Mouse (Mus musculus): ENCODE measurements around the gene Pdcd7. TPM values are rescaled to one million over a fixed set of nuclear protein-coding genes. Genes with fewer than 3 reads are reported as not detected.
A peak's percentile ranks its signal among the peaks of the same experiment; 100 is the strongest.

Pdcd7 gene
- total RNA-seq, 1 experiment from 2014 or later, result 30.4 TPM

- ATAC-seq (replicated peaks in 1 of 2; ENCODE audit: insufficient read depth in 1 of 2, low FRiP score in 2 of 2, low TSS enrichment in 1 of 2, low read depth in 1 of 2, poor library complexity in 2 of 2, severe bottlenecking in 2 of 2), result no peak
Observed at GRCm38 (mm10) chr9:65384276-65384675, 38.4 kb downstream of the Pdcd7 start.

- no peak for ATAC-seq (replicated peaks in 1 of 2; ENCODE audit: insufficient read depth in 1 of 2, low FRiP score in 2 of 2, low TSS enrichment in 1 of 2, low read depth in 1 of 2, poor library complexity in 2 of 2, severe bottlenecking in 2 of 2)
Observed at GRCm38 (mm10) chr9:65386373-65387140, 40.7 kb downstream of the Pdcd7 start.

GRCm38 (mm10) chr9:65390752-65391612, 45.1 kb downstream of the Pdcd7 start:
- peak; percentile 55 to 70; a peak in 3 of 4 replicates for ATAC-seq (replicated peaks in 1 of 2; ENCODE audit: insufficient read depth in 1 of 2, low FRiP score in 2 of 2, low TSS enrichment in 1 of 2, low read depth in 1 of 2, poor library complexity in 2 of 2, severe bottlenecking in 2 of 2)

GRCm38 (mm10) chr9:65391613-65391964, 45.7 kb downstream of the Pdcd7 start, which contains the start of gene Kbtbd13:
Kbtbd13 (minus strand) TSS chr9:65391652.
- ATAC-seq (replicated peaks in 1 of 2; ENCODE audit: insufficient read depth in 1 of 2, low FRiP score in 2 of 2, low TSS enrichment in 1 of 2, low read depth in 1 of 2, poor library complexity in 2 of 2, severe bottlenecking in 2 of 2), result no peak

GRCm38 (mm10) chr9:65392638-65393364, 46.9 kb downstream of the Pdcd7 start:
- ATAC-seq (replicated peaks in 1 of 2; ENCODE audit: insufficient read depth in 1 of 2, low FRiP score in 2 of 2, low TSS enrichment in 1 of 2, low read depth in 1 of 2, poor library complexity in 2 of 2, severe bottlenecking in 2 of 2), result peak; percentile 65 to 74; a peak in 3 of 4 replicates

GRCm38 (mm10) chr9:65393606-65394005, 47.7 kb downstream of the Pdcd7 start:
- ATAC-seq (replicated peaks in 1 of 2; ENCODE audit: insufficient read depth in 1 of 2, low FRiP score in 2 of 2, low TSS enrichment in 1 of 2, low read depth in 1 of 2, poor library complexity in 2 of 2, severe bottlenecking in 2 of 2), result no peak

- ATAC-seq (replicated peaks in 1 of 2; ENCODE audit: insufficient read depth in 1 of 2, low FRiP score in 2 of 2, low TSS enrichment in 1 of 2, low read depth in 1 of 2, poor library complexity in 2 of 2, severe bottlenecking in 2 of 2), result no peak
Observed at GRCm38 (mm10) chr9:65394360-65394759, 48.5 kb downstream of the Pdcd7 start.

- peak; percentile 87 to 88 for ATAC-seq (replicated peaks in 1 of 2; ENCODE audit: insufficient read depth in 1 of 2, low FRiP score in 2 of 2, low TSS enrichment in 1 of 2, low read depth in 1 of 2, poor library complexity in 2 of 2, severe bottlenecking in 2 of 2)
Observed at GRCm38 (mm10) chr9:65398279-65398678, 52.4 kb downstream of the Pdcd7 start, which contains the start of gene Rasl12. Rasl12 (plus strand) TSS chr9:65398506.

GRCm38 (mm10) chr9:65399934-65400333, 54.0 kb downstream of the Pdcd7 start:
- ATAC-seq (replicated peaks in 1 of 2; ENCODE audit: insufficient read depth in 1 of 2, low FRiP score in 2 of 2, low TSS enrichment in 1 of 2, low read depth in 1 of 2, poor library complexity in 2 of 2, severe bottlenecking in 2 of 2), result no peak

GRCm38 (mm10) chr9:65404331-65405183, 58.7 kb downstream of the Pdcd7 start:
- peak; percentile 69 to 84 for ATAC-seq (replicated peaks in 1 of 2; ENCODE audit: insufficient read depth in 1 of 2, low FRiP score in 2 of 2, low TSS enrichment in 1 of 2, low read depth in 1 of 2, poor library complexity in 2 of 2, severe bottlenecking in 2 of 2)

GRCm38 (mm10) chr9:65405184-65405449, 59.2 kb downstream of the Pdcd7 start:
- ATAC-seq (replicated peaks in 1 of 2; ENCODE audit: insufficient read depth in 1 of 2, low FRiP score in 2 of 2, low TSS enrichment in 1 of 2, low read depth in 1 of 2, poor library complexity in 2 of 2, severe bottlenecking in 2 of 2), result no peak

GRCm38 (mm10) chr9:65407327-65407726, 61.4 kb downstream of the Pdcd7 start:
- ATAC-seq (replicated peaks in 1 of 2; ENCODE audit: insufficient read depth in 1 of 2, low FRiP score in 2 of 2, low TSS enrichment in 1 of 2, low read depth in 1 of 2, poor library complexity in 2 of 2, severe bottlenecking in 2 of 2), result no peak

- no peak for ATAC-seq (replicated peaks in 1 of 2; ENCODE audit: insufficient read depth in 1 of 2, low FRiP score in 2 of 2, low TSS enrichment in 1 of 2, low read depth in 1 of 2, poor library complexity in 2 of 2, severe bottlenecking in 2 of 2)
Observed at GRCm38 (mm10) chr9:65407861-65408260, 62.0 kb downstream of the Pdcd7 start.

GRCm38 (mm10) chr9:65408871-65409295, 63.0 kb downstream of the Pdcd7 start:
- ATAC-seq (replicated peaks in 1 of 2; ENCODE audit: insufficient read depth in 1 of 2, low FRiP score in 2 of 2, low TSS enrichment in 1 of 2, low read depth in 1 of 2, poor library complexity in 2 of 2, severe bottlenecking in 2 of 2), result no peak

All from hematopoietic stem cell, adult 5-6 weeks (primary cell).